Mouse (Mus musculus): ENCODE measurements at regions not wholly inside any gene's neighbourhood (a gene's known extent, or its start where the extent isn't known, plus 50 kb on each side); places are given as distances from the start of the nearest gene placed in this dataset.
"Not testable (repeated sequence)": the region's sequence is repeated elsewhere in the genome, so short reads cannot be mapped to it uniquely, and the experiment has no call there.

DNA sequence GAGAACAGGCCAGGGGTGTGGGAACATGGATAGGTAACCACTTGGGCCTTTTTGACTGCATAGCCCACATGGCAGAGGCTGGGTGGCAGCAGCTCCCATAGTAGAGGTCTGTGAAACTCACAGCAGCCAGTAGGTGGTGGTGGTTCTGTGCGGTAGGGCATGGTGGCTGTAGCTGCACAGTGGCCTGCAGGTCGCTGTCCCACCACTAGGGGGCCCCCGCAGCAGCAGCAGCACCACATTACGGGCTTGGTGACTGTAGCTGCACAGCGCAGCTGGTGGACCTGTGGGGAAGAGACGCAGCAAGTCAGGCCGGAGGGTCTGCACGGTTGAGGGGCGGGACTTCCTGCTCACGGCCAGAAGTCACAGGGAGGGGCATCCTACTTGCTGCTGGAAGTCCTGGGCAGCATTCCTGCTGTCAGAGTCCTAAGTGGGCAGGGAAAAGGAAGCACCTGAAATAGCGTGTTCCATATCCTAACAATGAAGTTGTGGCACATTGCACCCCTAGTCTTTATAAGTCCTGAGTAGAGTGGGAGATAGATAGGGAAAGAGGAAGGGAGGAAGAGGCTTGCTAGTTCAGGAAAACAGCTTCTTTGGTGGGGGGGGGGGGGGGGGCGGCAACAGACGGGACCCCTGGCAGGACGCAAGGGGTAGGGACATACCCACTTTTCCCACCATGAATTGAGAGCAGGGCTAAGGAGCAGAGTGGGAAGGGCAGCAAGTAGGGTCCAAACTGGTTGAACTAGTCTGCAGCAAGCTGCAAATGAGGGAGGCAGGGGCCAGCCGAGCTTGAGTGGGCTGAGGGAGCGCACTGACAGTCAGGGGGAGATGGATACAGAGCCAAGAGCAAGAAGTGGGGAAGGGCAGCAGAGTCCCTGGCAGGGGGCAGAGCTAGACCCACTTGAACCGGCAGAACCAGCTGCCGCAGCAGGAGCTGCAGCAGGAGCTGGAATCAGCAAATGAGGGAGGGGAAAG is 141.4 kb downstream of the Zxdb start:
- Histone ChIP-seq H3K4me2 (replicated peaks) (peak overlapping the region; percentile 60), H3K36me3 (no peaks in the 10 kb centered on the region), H3K4me1 (replicated peaks) (no peaks in the 10 kb centered on the region), H3K27ac (no peak overlapping the region), H3K4me3 (replicated peaks) (peak overlapping the region; percentile 40), H3K9me3 (no peaks in the 10 kb centered on the region), H3K9ac (replicated peaks) (peak overlapping the region; percentile 42; the same call in 1 of the 2 replicates), H3K27me3 (no peaks in the 10 kb centered on the region)
- 20% methylated on average over 15 of the region's 18 CpGs for WGBS
- peak; percentile 100 for ATAC-seq

DNA sequence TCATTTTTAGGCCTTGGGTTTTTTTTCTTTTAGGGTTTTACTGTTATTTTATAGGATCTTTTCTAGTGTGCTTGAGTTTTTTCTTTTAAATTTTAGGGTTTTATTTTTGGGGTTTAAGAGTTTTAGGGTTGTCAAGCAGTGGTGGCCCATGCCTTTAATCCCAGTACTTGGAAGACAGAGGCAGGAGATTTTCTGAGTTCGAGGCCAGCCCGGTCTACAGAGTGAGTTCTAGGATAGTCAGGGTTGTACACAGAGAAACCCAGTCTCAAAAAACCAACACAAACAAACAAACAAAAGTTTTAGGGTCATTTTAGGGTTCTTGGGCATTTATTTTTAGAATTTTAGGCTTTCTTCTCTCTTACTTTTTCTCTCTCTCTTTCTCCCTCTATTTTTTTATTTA is 142.9 kb downstream of the Spin4 start:
- not testable (repeated sequence) for H3K9me3 ChIP-seq; H3K27me3 ChIP-seq; H3K4me2 ChIP-seq (replicated peaks); H3K36me3 ChIP-seq; H3K4me1 ChIP-seq (replicated peaks); H3K4me3 ChIP-seq (replicated peaks); H3K27ac ChIP-seq; H3K9ac ChIP-seq (replicated peaks); ATAC-seq
- WGBS, result 89% methylated on average over 2 of the region's 2 CpGs

Measured in midbrain, embryonic 13.5 days (tissue).